Mouse (Mus musculus) spleen, adult 2 months (tissue): ENCODE data around the gene Apoh. TPM values are rescaled to one million over a fixed set of nuclear protein-coding genes. Genes with fewer than 3 reads are reported as not detected.

Experiments used
- DNase-seq, 2 experiments: peaks; one replicate each; pipeline versions ENCODE4 v3.0.0 to v3.0.0-alpha.2; 2012 to 2021; ENCODE audit warnings: low spot score in 2 of 2, low read depth in 1 of 2
- H3K27ac ChIP-seq: fragments of 200-500 bp; 2 replicates; pipeline ENCODE4 v1.5.1; 2012; ENCODE audit warnings: low read length, inconsistent platforms; ENCODE audit not compliant: insufficient read depth
- H3K27me3 ChIP-seq: fragments of 200-500 bp; 2 replicates; pipeline ENCODE4 v1.6.1; 2012; ENCODE audit warnings: mild to moderate bottlenecking, moderate library complexity, low read length, inconsistent platforms; ENCODE audit not compliant: control insufficient read depth, insufficient read depth
- H3K36me3 ChIP-seq: fragments of 200-500 bp; 2 replicates; pipeline ENCODE4 v1.6.1; 2012; ENCODE audit warnings: mild to moderate bottlenecking, low read length, inconsistent platforms; ENCODE audit not compliant: control insufficient read depth, insufficient read depth
- H3K4me1 ChIP-seq: fragments of 200-500 bp; 2 replicates; pipeline ENCODE4 v1.6.1; 2011; ENCODE audit warnings: inconsistent platforms; ENCODE audit not compliant: control insufficient read depth, insufficient read depth, insufficient read length
- H3K4me3 ChIP-seq: fragments of 200-500 bp; 2 replicates; pipeline ENCODE4 v1.5.1; 2011; ENCODE audit warnings: mild to moderate bottlenecking, inconsistent platforms; ENCODE audit not compliant: insufficient read depth, insufficient read length; ENCODE audit errors: extremely low read depth
- CTCF ChIP-seq: fragments of 200-500 bp; IDR thresholded peaks from 2 replicates; pipeline ENCODE4 v1.5.1; 2011; ENCODE audit warnings: mild to moderate bottlenecking, inconsistent platforms; ENCODE audit not compliant: insufficient read depth, insufficient read length, insufficient replicate concordance; ENCODE audit errors: extremely low read depth
- POLR2A ChIP-seq: fragments of 200-500 bp; IDR thresholded peaks from 2 replicates; pipeline ENCODE4 v1.6.1; 2011; ENCODE audit warnings: low read depth, low read length, inconsistent platforms
- WGBS: fragments of 180-500 bp; shearing (Covaris S2); methylation state at CpG from one replicate; pipeline ENCODE4 v1.1.7; 2018; 5-methylcytosine and 5-hydroxymethylcytosine counted together
- polyA plus RNA-seq: library from polyadenylated mRNA; depleted of rRNA; stranded (reverse); fragments of >200 nt; gene quantifications from 2 replicates; pipeline ENCODE4 v1.2.3, GENCODE M21; 2012

Apoh gene
- polyA plus RNA-seq, 1 experiment, result not detected

DNA sequence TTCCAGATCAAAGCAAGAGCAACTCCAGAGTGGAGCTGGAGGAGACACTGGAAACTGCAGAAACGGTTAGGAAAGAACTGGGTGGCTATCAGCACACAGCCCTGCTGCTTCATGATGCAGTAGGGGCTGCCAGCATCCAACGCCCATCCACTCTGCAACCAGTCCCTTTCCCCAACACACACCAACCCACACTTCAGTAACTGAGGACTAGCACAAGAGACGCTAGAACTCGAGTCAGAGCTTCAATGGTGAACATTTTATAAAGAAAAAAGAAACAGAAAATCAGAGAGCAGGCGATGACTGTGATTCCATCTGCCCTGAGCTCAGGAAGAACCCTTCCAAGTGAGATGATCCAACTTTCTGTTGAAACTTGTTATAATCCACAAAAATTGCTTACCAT is 30.6 kb upstream of the Apoh start:
- Histone ChIP-seq H3K27me3 (no peaks in the 10 kb centered on the region), H3K27ac (peak overlapping the region; percentile 52), H3K36me3 (no peaks in the 10 kb centered on the region), H3K4me3 (no peak overlapping the region), H3K4me1 (peaks cover 10% of the 10 kb centered on the region)
- TF ChIP-seq CTCF (no peak), POLR2A (no peak)
- DNase-seq, result no peak
- WGBS, result 70% methylated on average over 5 of the region's 5 CpGs

GRCm38 (mm10) chr11:108315736-108316135 is 27.4 kb upstream of the Apoh start:
- no peak for DNase-seq
- H3K4me3 ChIP-seq, result no peak overlapping the region
- TF ChIP-seq POLR2A (no peak), CTCF (no peak)
- no peak overlapping the region for H3K27ac ChIP-seq
- no peaks in the 10 kb centered on the region for H3K27me3 ChIP-seq
- WGBS, result 83% methylated on average over 7 of the region's 7 CpGs
- H3K36me3 ChIP-seq, result no peaks in the 10 kb centered on the region
- peaks cover 10% of the 10 kb centered on the region for H3K4me1 ChIP-seq

DNA sequence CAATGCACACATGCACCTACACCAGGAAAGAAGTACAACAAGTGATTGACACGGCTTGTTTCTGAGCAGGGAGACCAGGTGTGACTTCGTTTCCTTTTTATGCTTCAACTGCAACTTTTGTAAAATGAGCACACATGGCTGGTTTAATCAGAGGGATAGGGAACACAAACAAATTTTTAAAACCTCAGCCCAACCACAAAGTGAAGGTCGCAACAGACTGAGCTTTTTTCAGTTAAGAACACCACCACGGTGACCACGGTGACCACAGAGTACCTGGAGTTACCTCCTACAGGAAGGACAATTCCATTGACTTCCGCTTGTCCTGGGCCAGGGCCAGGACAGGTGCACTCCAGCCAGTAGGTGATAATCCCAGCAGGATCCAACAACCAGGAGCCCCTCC is 25.3 kb upstream of the Apoh start:
- Histone ChIP-seq H3K27me3 (no peaks in the 10 kb centered on the region), H3K36me3 (no peaks in the 10 kb centered on the region), H3K4me1 (peaks cover 2% of the 10 kb centered on the region; the same call in 1 of the 2 replicates), H3K27ac (no peak overlapping the region), H3K4me3 (no peak overlapping the region)
- no peak for DNase-seq
- TF ChIP-seq CTCF, result no peak
- no peak for TF ChIP-seq POLR2A
- 14% methylated on average over 6 of the region's 6 CpGs for WGBS

- H3K4me1 ChIP-seq, result no peaks in the 10 kb centered on the region
- no peak overlapping the region for H3K27ac ChIP-seq
- WGBS, result 94% methylated on average over 11 of the region's 11 CpGs
- H3K27me3 ChIP-seq, result no peaks in the 10 kb centered on the region
- TF ChIP-seq POLR2A, result no peak
- no peak for TF ChIP-seq CTCF
- no peak for DNase-seq
- H3K4me3 ChIP-seq, result no peak overlapping the region
- H3K36me3 ChIP-seq, result no peaks in the 10 kb centered on the region
Measured at GRCm38 (mm10) chr11:108319162-108319561, 24.0 kb upstream of the Apoh start.

- no peak for DNase-seq
- no peaks in the 10 kb centered on the region for H3K27me3 ChIP-seq
- H3K36me3 ChIP-seq, result no peaks in the 10 kb centered on the region
- H3K27ac ChIP-seq, result no peak overlapping the region; the same call in 1 of the 2 replicates
- no peak overlapping the region for H3K4me3 ChIP-seq
- TF ChIP-seq POLR2A, result no peak
- TF ChIP-seq CTCF, result no peak
- WGBS, result 66% methylated on average over 7 of the region's 7 CpGs
- no peaks in the 10 kb centered on the region for H3K4me1 ChIP-seq
Measured at GRCm38 (mm10) chr11:108320561-108320960, 22.6 kb upstream of the Apoh start.

GRCm38 (mm10) chr11:108322156-108322555 is 21.0 kb upstream of the Apoh start:
- DNase-seq, result no peak
- Histone ChIP-seq H3K4me1 (no peaks in the 10 kb centered on the region), H3K36me3 (no peaks in the 10 kb centered on the region), H3K4me3 (no peak overlapping the region), H3K27me3 (no peaks in the 10 kb centered on the region), H3K27ac (no peak overlapping the region)
- 84% methylated on average over 2 of the region's 2 CpGs for WGBS
- TF ChIP-seq POLR2A (no peak), CTCF (no peak)

- TF ChIP-seq CTCF (no peak), POLR2A (no peak)
- no peaks in the 10 kb centered on the region for H3K27me3 ChIP-seq
- no peak overlapping the region for H3K4me3 ChIP-seq
- no peak for DNase-seq
- no peaks in the 10 kb centered on the region for H3K4me1 ChIP-seq
- no peaks in the 10 kb centered on the region; the same call in 1 of the 2 replicates for H3K36me3 ChIP-seq
- 88% methylated on average over 8 of the region's 8 CpGs for WGBS
- H3K27ac ChIP-seq, result no peak overlapping the region
Measured at GRCm38 (mm10) chr11:108325943-108326342, 17.2 kb upstream of the Apoh start.
